Mouse (Mus musculus) kidney, adult 2 months (tissue): ENCODE measurements around the gene Bmpr2. TPM values are rescaled to one million over a fixed set of nuclear protein-coding genes. Genes with fewer than 3 reads are reported as not detected.
A peak's percentile ranks its signal among the peaks of the same experiment; 100 is the strongest.

ENCODE experiments used
- DNase-seq: peaks from one replicate; pipeline ENCODE4 v3.0.0; 2021
- H3K27ac ChIP-seq: fragments of 200-500 bp; 2 replicates; pipeline ENCODE4 v1.5.1; 2012; ENCODE audit warnings: low read depth, low read length, control low read depth, inconsistent platforms; ENCODE audit not compliant: insufficient read depth
- H3K27me3 ChIP-seq: fragments of 200-500 bp; replicated peaks from 2 replicates; pipeline ENCODE4 v1.6.1; 2012; ENCODE audit warnings: mild to moderate bottlenecking, moderate library complexity, low read length, inconsistent platforms; ENCODE audit not compliant: control insufficient read depth, insufficient read depth
- H3K36me3 ChIP-seq: fragments of 200-500 bp; 2 replicates; pipeline ENCODE4 v1.6.1; 2012; ENCODE audit warnings: mild to moderate bottlenecking, moderate library complexity, low read length, inconsistent platforms; ENCODE audit not compliant: control insufficient read depth, insufficient read depth
- H3K4me1 ChIP-seq: fragments of 200-500 bp; 2 replicates; pipeline ENCODE4 v1.6.1; 2011; ENCODE audit warnings: low read length; ENCODE audit not compliant: control insufficient read depth, insufficient read depth
- H3K4me3 ChIP-seq: fragments of 200-500 bp; 2 replicates; pipeline ENCODE4 v1.5.1; 2011; ENCODE audit warnings: mild to moderate bottlenecking, low read depth, low read length, control low read depth; ENCODE audit not compliant: insufficient read depth
- CTCF ChIP-seq: fragments of 200-500 bp; conservative IDR thresholded peaks from 2 replicates; pipeline ENCODE4 v1.5.1; 2011; ENCODE audit warnings: low read depth, mild to moderate bottlenecking, control low read depth, low read length, moderate library complexity, mixed read lengths; ENCODE audit not compliant: insufficient read depth, insufficient read length
- POLR2A ChIP-seq: fragments of 200-500 bp; IDR thresholded peaks from one replicate; pipeline ENCODE4 v1.6.1; 2011; ENCODE audit warnings: low read depth, low read length, control low read depth
- WGBS: fragments of 180-500 bp; shearing (Covaris S2); methylation state at CpG from one replicate; pipeline ENCODE4 v1.1.7; 2018; 5-methylcytosine and 5-hydroxymethylcytosine counted together
- polyA plus RNA-seq: library from polyadenylated mRNA; depleted of rRNA; stranded (reverse); fragments of >200 nt; gene quantifications from 2 replicates; pipeline ENCODE4 v1.2.3, GENCODE M21; 2012

Gene Bmpr2
- polyA plus RNA-seq, 1 experiment = 8.1 TPM

DNA sequence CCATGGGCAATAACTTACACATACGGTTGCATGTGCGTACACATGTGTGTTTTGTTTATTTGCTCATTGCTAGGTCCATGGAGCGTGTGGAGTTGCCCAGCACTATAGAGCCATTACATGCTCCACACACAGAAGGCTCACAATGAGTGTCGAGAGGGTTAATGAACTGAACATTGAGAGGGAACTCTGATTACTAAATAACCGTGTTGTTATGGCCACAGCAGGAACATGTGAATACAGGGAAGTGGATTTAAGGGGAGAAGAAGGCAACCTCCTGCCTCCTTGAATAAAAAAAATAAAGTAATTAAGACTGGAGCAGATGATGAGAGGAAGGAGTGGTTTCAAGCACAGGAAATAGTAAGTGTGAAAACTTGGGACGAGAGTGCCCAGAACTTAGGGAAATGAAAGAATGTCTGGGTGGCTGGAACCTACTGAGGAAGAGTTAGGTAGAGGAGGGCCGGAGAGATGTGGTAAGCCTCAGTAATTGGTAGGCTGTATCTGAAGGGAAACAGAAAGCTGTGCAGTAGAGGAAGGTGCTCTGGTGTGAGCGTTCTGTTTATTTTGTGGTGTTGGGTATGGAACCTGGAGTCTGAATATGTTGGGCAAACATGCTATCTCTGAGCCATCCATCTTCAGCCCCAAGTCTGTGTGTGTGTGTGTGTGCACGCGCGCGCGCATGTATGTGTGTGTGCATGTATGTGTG is 143.8 kb downstream of the Bmpr2 start:
- Histone ChIP-seq H3K27ac (peak overlapping the region; percentile 31), H3K27me3 (no peaks in the 10 kb centered on the region), H3K4me1 (peaks cover 21% of the 10 kb centered on the region), H3K4me3 (no peak overlapping the region), H3K36me3 (no peaks in the 10 kb centered on the region)
- TF ChIP-seq CTCF = no peak
- TF ChIP-seq POLR2A = no peak
- WGBS = 69% methylated on average over 13 of the region's 13 CpGs
- DNase-seq = no peak

DNA sequence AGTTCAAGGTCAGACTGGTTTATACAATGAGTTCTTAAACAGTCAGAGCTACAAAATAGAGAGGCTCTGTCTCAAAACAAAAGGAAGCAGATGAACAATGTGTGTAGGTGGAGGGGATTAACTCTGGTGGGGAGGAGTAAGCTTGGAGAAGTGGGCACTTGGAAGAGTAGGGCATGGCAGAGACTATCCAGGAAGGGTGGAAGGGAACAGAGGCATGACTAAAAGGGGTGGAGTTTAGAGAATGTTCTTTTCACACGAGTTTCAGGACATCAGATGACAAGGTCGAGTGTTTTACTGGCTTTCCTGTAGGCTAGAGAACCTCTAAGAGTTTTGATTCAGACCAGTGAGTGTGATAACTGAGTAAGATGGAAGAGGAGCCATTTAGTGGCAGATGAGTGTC is 144.5 kb downstream of the Bmpr2 start:
- WGBS = 10% methylated on average over 2 of the region's 2 CpGs
- no peak overlapping the region for H3K4me3 ChIP-seq
- H3K27ac ChIP-seq = peak overlapping the region; percentile 31
- peak; percentile 60 for DNase-seq
- H3K27me3 ChIP-seq = no peaks in the 10 kb centered on the region
- peaks cover 20% of the 10 kb centered on the region for H3K4me1 ChIP-seq
- no peak for TF ChIP-seq CTCF
- no peak for TF ChIP-seq POLR2A
- no peaks in the 10 kb centered on the region for H3K36me3 ChIP-seq

DNA sequence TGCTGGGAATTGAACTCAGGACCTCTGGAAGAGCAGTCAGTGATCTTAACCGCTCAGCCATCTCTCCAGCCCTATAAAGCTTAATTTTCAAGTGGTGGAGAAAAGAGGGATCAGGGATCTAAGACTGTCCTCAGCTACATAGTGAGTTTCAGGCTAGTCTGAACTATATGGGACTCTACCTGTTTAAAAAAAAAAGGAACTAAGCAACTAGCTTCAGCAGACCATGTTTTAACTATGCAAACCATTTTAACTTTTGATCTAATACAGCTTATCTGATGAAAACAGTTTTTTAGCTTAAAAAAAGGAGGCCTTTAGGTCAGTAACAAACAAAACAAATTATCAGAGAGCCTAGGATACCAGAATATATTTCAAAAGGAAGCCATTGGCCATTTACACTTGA is 147.7 kb downstream of the Bmpr2 start:
- H3K4me1 ChIP-seq = peaks cover 17% of the 10 kb centered on the region
- H3K27ac ChIP-seq = no peak overlapping the region
- no peak for DNase-seq
- WGBS = 97% methylated on average over 1 of the region's 1 CpGs
- H3K36me3 ChIP-seq = no peaks in the 10 kb centered on the region
- no peak for TF ChIP-seq CTCF
- TF ChIP-seq POLR2A = no peak
- H3K27me3 ChIP-seq = no peaks in the 10 kb centered on the region
- no peak overlapping the region for H3K4me3 ChIP-seq

DNA sequence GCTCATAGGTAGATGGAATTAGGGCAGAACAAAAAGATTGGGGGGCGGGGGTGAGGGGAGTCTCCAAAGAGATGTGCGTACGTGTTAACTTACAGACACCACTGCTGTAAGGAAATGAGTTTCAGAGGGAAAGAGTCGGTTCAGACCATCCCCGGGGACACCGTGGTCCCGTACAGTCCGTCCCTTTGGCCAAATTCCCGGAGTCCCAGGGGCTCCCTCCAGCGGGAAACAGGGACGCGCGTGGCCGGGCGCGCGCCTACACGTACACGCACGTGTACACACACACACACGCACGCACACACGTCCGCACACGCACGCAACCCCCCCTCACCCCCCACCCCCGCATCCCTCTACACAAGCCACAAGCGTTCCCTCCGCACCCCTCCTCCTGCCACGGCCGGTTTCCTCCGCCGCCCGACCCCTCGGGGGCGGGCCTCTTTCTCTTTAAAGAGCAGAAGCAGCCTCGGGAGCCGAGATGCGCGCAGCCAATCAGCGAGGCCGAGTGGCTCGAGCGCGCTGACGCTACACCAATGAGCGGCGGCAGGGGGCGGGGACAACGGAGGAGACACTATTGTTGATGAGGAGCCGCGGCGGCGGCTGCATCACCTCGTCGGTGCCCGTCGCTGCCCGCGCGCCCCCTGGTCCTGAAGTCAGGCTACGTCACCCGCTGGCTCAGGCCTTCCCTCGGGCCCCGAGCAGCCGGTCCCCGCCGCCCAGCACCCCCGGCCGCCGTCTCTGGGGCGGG is 149.4 kb downstream of the Bmpr2 start, which contains the start of gene Fam117b:
Fam117b (plus strand) TSS at position 594 of the 745 bp plus-strand sequence.
- Histone ChIP-seq H3K27ac (peak within 1 kb of the TSS; percentile 74), H3K36me3 (no peaks in the 10 kb centered on the region), H3K4me1 (peaks cover 10% of the 10 kb centered on the region; the same call in 1 of the 2 replicates), H3K4me3 (peak within 1 kb of the TSS; percentile 82), H3K27me3 (no peaks in the 10 kb centered on the region)
- under 1% methylated on average over 72 of the region's 72 CpGs for WGBS
- no peak for TF ChIP-seq CTCF
- peak; percentile 80 for TF ChIP-seq POLR2A
- DNase-seq = peak; percentile 99

DNA sequence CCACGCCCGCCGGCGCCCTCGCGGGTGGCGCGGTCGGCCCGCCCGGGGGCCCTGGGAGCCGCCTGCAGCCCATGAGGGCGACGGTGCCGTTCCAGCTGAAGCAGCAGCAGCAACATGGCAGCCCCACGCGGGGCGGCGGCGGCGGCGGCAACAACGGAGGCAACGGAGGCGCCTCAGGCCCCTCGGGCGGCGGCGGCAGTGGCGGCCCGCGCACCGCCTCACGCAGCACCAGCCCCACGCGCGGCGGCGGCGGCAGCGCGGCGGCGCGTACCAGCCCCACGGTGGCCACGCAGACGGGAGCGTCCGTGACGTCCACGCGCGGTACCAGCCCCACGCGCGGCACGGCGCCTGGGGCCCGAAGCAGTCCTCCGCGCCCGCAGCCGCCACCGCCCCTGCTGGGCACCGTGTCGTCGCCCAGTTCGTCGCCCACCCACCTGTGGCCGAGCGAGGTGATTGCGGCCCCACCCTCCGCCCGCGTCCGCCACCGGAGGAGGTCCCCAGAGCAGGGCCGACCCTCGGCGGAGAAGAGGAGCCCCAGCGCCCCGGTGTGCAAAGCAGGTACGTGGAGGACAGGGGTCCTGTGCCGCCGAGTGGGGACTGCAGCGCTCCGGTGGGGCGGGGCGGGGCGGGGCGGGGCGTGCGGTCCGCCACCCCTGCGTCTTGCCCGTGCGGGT is 150.1 kb downstream of the Bmpr2 start:
- no peaks in the 10 kb centered on the region for H3K36me3 ChIP-seq
- TF ChIP-seq CTCF (no peak), POLR2A (no peak)
- peak overlapping the region; percentile 80 for H3K4me3 ChIP-seq
- H3K4me1 ChIP-seq = peaks cover 10% of the 10 kb centered on the region; the same call in 1 of the 2 replicates
- peak; percentile 57 for DNase-seq
- under 1% methylated on average over 79 of the region's 98 CpGs for WGBS
- peak overlapping the region; percentile 74 for H3K27ac ChIP-seq
- H3K27me3 ChIP-seq = no peaks in the 10 kb centered on the region

DNA sequence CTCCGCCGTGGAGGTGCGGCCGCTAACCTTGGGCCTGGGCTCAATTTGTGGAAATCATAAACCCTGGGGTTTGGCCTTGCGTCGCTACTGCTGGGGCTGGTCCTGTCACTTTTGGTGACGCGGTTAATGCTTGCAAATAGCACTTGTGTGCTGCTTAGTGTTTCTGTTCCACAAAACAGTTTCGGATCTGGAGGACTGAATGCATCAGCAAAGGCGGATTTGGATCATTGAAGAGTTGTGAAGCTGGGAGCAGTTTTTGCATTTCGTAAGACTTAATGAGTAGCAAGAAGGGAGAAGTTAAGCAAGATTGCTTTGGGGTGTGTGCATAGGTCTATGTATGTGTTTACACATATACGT is 150.6 kb downstream of the Bmpr2 start:
- Histone ChIP-seq H3K27me3 (no peaks in the 10 kb centered on the region), H3K36me3 (no peaks in the 10 kb centered on the region), H3K4me3 (peak overlapping the region; percentile 80), H3K27ac (peak overlapping the region; percentile 74; the same call in 1 of the 2 replicates), H3K4me1 (peaks cover 10% of the 10 kb centered on the region; the same call in 1 of the 2 replicates)
- TF ChIP-seq POLR2A = no peak
- no peak for DNase-seq
- 3% methylated on average over 12 of the region's 12 CpGs for WGBS

DNA sequence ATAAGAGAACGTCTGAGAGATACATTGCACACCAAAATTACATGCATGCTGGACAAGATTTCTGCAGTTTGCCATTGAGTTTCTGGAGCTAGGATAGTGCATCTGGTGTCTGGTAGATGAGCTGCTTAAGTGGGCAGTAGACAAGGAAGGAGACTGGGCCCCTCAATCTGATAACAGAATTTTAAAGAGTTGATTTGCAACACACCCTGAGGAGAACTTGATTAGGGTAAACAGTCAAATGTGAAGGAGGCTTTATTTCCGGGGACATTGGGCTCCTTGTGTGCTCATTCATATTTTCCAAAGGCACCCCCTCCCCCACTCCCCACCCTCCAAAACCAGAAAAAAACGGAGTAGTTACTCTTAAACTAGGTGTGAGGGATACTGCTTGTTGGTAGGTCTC is 151.6 kb downstream of the Bmpr2 start:
- no peak for DNase-seq
- peak overlapping the region; percentile 74 for H3K27ac ChIP-seq
- H3K4me3 ChIP-seq = peak overlapping the region; percentile 80
- 26% methylated on average over 3 of the region's 3 CpGs for WGBS
- H3K27me3 ChIP-seq = no peaks in the 10 kb centered on the region
- TF ChIP-seq POLR2A = no peak
- TF ChIP-seq CTCF = no peak
- H3K4me1 ChIP-seq = peaks cover 10% of the 10 kb centered on the region; the same call in 1 of the 2 replicates
- H3K36me3 ChIP-seq = no peaks in the 10 kb centered on the region
